Mouse (Mus musculus): ENCODE measurements around the gene Dlgap4. TPM values are rescaled to one million over a fixed set of nuclear protein-coding genes. Genes with fewer than 3 reads are reported as not detected.

The Dlgap4 gene
- polyA plus RNA-seq, 1 experiment from 2014 or later: 78.6 TPM

GRCm38 (mm10) chr2:156774738-156775454 lies 161.4 kb downstream of the Dlgap4 start, which contains the start of gene Myl9:
TSS of gene Myl9 (plus strand) at chr2:156775420.
- 2% methylated on average over 28 of the region's 28 CpGs for WGBS
- no peaks in the 10 kb centered on the region for H3K27me3 ChIP-seq (ENCODE audit: control insufficient read depth, insufficient read depth, low read length)
- ATAC-seq (ENCODE audit: low FRiP score, low TSS enrichment): peak; percentile 87

GRCm38 (mm10) chr2:156775455-156776435 lies 162.2 kb downstream of the Dlgap4 start:
- 36% methylated on average over 17 of the region's 17 CpGs for WGBS
- Histone ChIP-seq H3K9me3 (ENCODE audit: control insufficient read depth, low read length) (no peaks in the 10 kb centered on the region), H3K27me3 (ENCODE audit: control insufficient read depth, insufficient read depth, low read length) (no peaks in the 10 kb centered on the region), H3K4me2 (replicated peaks; ENCODE audit: low read depth, low read length) (peak overlapping the region; percentile 54), H3K36me3 (ENCODE audit: control insufficient read depth, insufficient read depth, low read length) (no peaks in the 10 kb centered on the region), H3K4me3 (ENCODE audit: low read length) (peak overlapping the region; percentile 42), H3K27ac (ENCODE audit: low read depth, low read length) (peak overlapping the region; percentile 76; the same call in 1 of the 2 replicates), H3K9ac (ENCODE audit: low read depth, low read length) (peak overlapping the region; percentile 58), H3K4me1 (ENCODE audit: control insufficient read depth, insufficient read depth, low read length) (peaks cover 22% of the 10 kb centered on the region)
- ATAC-seq (ENCODE audit: low FRiP score, low TSS enrichment): peak; percentile 8; the same call in 1 of the 2 replicates

More at GRCm38 (mm10) chr2:156774738-156775454, 161.4 kb downstream of the Dlgap4 start, which contains the start of gene Myl9:
- H3K36me3 ChIP-seq (ENCODE audit: control insufficient read depth, insufficient read depth, low read length): no peaks in the 10 kb centered on the region
- peak within 1 kb of the TSS; percentile 42 for H3K4me3 ChIP-seq (ENCODE audit: low read length)
- H3K4me2 ChIP-seq (replicated peaks; ENCODE audit: low read depth, low read length): peak within 1 kb of the TSS; percentile 54
- peaks cover 22% of the 10 kb centered on the region for H3K4me1 ChIP-seq (ENCODE audit: control insufficient read depth, insufficient read depth, low read length)
- H3K9me3 ChIP-seq (ENCODE audit: control insufficient read depth, low read length): no peaks in the 10 kb centered on the region
- peak within 1 kb of the TSS; percentile 76 for H3K27ac ChIP-seq (ENCODE audit: low read depth, low read length)
- H3K9ac ChIP-seq (ENCODE audit: low read depth, low read length): peak within 1 kb of the TSS; percentile 58

GRCm38 (mm10) chr2:156776907-156777306 lies 163.4 kb downstream of the Dlgap4 start:
- ATAC-seq (ENCODE audit: low FRiP score, low TSS enrichment): no peak
- Histone ChIP-seq H3K27ac (ENCODE audit: low read depth, low read length) (no peak overlapping the region), H3K9me3 (ENCODE audit: control insufficient read depth, low read length) (no peaks in the 10 kb centered on the region), H3K27me3 (ENCODE audit: control insufficient read depth, insufficient read depth, low read length) (no peaks in the 10 kb centered on the region), H3K4me2 (replicated peaks; ENCODE audit: low read depth, low read length) (no peak overlapping the region; the same call in 1 of the 2 replicates), H3K9ac (ENCODE audit: low read depth, low read length) (no peak overlapping the region), H3K4me3 (ENCODE audit: low read length) (peak overlapping the region; percentile 9; the same call in 1 of the 2 replicates), H3K36me3 (ENCODE audit: control insufficient read depth, insufficient read depth, low read length) (no peaks in the 10 kb centered on the region), H3K4me1 (ENCODE audit: control insufficient read depth, insufficient read depth, low read length) (peaks cover 22% of the 10 kb centered on the region)
- WGBS: 89% methylated on average over 2 of the region's 2 CpGs

DNA sequence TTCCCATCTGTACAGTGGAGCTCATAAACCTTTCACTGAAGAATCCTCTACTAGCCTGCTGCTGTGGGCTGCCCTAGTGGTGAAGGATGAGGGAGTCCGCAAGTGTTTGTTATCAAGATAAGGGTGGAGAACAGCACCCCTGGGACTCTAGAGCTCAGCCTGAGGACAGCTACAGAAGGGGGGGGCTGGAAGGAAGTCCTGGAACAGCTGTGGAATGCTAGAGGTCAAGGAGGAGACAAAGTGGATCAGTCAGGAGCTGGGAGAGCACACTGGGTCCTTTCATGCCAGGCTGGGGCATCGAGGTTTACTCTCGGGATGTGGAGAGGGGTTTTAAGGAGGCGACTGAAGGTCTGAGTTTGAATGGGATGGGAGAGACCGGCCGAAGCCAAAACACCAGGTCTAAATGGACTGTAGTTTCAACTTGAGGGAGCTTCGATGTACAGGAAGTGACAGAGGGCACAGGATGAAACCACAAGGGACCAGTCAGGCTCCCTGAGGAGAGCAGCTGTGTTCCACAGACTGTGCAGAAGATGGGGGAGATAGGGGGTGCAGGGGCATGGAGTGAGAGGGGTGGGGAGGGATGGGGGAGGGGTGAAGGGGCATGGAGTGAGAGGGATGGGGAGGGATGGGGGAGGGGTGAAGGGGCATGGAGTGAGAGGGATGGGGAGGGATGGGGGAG lies 164.0 kb downstream of the Dlgap4 start:
- no peaks in the 10 kb centered on the region for H3K9me3 ChIP-seq (ENCODE audit: control insufficient read depth, low read length)
- ATAC-seq (ENCODE audit: low FRiP score, low TSS enrichment): no peak
- peak overlapping the region; percentile 37; the same call in 1 of the 2 replicates for H3K9ac ChIP-seq (ENCODE audit: low read depth, low read length)
- H3K4me2 ChIP-seq (replicated peaks; ENCODE audit: low read depth, low read length): no peak overlapping the region; the same call in 1 of the 2 replicates
- 54% methylated on average over 7 of the region's 7 CpGs for WGBS
- peaks cover 22% of the 10 kb centered on the region for H3K4me1 ChIP-seq (ENCODE audit: control insufficient read depth, insufficient read depth, low read length)
- no peak overlapping the region for H3K27ac ChIP-seq (ENCODE audit: low read depth, low read length)
- H3K36me3 ChIP-seq (ENCODE audit: control insufficient read depth, insufficient read depth, low read length): no peaks in the 10 kb centered on the region
- H3K4me3 ChIP-seq (ENCODE audit: low read length): no peak overlapping the region; the same call in 1 of the 2 replicates
- no peaks in the 10 kb centered on the region for H3K27me3 ChIP-seq (ENCODE audit: control insufficient read depth, insufficient read depth, low read length)

DNA sequence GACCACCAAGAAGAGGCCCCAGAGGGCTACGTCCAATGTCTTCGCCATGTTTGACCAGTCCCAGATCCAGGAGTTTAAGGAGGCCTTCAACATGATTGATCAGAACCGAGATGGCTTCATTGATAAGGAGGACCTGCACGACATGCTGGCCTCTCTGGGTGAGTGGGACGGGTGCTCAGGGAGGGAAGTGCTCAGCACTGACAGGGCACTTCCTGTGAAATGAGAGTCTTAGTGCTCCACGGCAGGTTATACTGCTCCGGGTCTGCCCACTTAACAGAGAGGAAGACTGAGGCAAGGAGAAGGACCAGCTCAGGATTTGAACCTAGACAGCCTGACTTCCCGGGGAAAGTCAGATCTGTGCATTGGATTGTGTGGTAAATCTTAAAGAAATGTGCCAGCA lies 165.1 kb downstream of the Dlgap4 start:
- Histone ChIP-seq H3K4me3 (ENCODE audit: low read length) (no peak overlapping the region), H3K4me1 (ENCODE audit: control insufficient read depth, insufficient read depth, low read length) (peaks cover 22% of the 10 kb centered on the region), H3K9ac (ENCODE audit: low read depth, low read length) (no peak overlapping the region), H3K27ac (ENCODE audit: low read depth, low read length) (no peak overlapping the region), H3K4me2 (replicated peaks; ENCODE audit: low read depth, low read length) (no peak overlapping the region), H3K36me3 (ENCODE audit: control insufficient read depth, insufficient read depth, low read length) (no peaks in the 10 kb centered on the region), H3K9me3 (ENCODE audit: control insufficient read depth, low read length) (no peaks in the 10 kb centered on the region), H3K27me3 (ENCODE audit: control insufficient read depth, insufficient read depth, low read length) (no peaks in the 10 kb centered on the region)
- no peak for ATAC-seq (ENCODE audit: low FRiP score, low TSS enrichment)
- 75% methylated on average over 8 of the region's 8 CpGs for WGBS

DNA sequence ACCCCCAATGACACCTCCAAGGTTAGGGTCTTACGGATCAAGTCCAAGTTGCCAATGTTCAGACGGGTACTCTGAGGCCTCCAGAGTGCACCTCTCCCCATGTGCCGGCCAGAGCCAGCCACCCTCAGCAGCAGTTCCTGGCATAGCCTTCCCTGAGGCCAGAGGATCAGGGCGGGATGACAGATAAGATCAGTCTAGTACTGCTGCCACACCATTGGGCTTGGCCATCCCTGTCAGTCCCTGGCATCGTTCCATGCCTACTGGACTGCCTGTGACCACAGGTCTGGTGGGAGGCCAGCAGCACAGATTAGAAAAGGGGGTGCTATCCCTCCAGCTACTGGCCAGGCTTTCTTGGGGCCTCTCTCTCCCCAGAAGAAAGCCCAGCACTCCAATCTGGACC lies 165.5 kb downstream of the Dlgap4 start:
- H3K9ac ChIP-seq (ENCODE audit: low read depth, low read length): no peak overlapping the region
- H3K27ac ChIP-seq (ENCODE audit: low read depth, low read length): no peak overlapping the region
- H3K27me3 ChIP-seq (ENCODE audit: control insufficient read depth, insufficient read depth, low read length): no peaks in the 10 kb centered on the region
- H3K4me2 ChIP-seq (replicated peaks; ENCODE audit: low read depth, low read length): no peak overlapping the region
- 70% methylated on average over 5 of the region's 5 CpGs for WGBS
- H3K36me3 ChIP-seq (ENCODE audit: control insufficient read depth, insufficient read depth, low read length): no peaks in the 10 kb centered on the region
- peaks cover 20% of the 10 kb centered on the region for H3K4me1 ChIP-seq (ENCODE audit: control insufficient read depth, insufficient read depth, low read length)
- no peak for ATAC-seq (ENCODE audit: low FRiP score, low TSS enrichment)
- no peaks in the 10 kb centered on the region for H3K9me3 ChIP-seq (ENCODE audit: control insufficient read depth, low read length)
- H3K4me3 ChIP-seq (ENCODE audit: low read length): no peak overlapping the region

DNA sequence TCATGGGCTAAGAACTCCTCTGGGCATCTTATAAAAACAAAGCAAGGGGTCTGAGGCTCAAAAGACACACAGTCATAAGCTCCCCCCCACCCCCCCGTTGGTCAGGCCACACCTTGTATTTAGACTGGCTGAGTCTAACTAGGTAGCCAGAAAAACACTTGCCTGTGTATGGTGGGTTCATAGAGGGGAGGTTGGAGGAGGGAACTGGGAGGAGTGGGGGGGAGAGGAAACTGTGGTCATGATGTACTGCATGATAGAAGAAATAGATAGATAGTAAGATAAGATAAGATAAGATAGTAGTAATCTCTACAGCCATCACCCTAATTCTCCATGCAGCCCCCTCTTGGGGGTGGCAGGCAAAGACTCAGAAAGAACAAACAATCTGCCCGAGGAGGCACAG lies 166.0 kb downstream of the Dlgap4 start:
- Histone ChIP-seq H3K36me3 (ENCODE audit: control insufficient read depth, insufficient read depth, low read length) (no peaks in the 10 kb centered on the region), H3K27ac (ENCODE audit: low read depth, low read length) (no peak overlapping the region), H3K4me1 (ENCODE audit: control insufficient read depth, insufficient read depth, low read length) (peaks cover 15% of the 10 kb centered on the region), H3K27me3 (ENCODE audit: control insufficient read depth, insufficient read depth, low read length) (no peaks in the 10 kb centered on the region), H3K4me3 (ENCODE audit: low read length) (no peak overlapping the region), H3K9me3 (ENCODE audit: control insufficient read depth, low read length) (no peaks in the 10 kb centered on the region), H3K4me2 (replicated peaks; ENCODE audit: low read depth, low read length) (no peak overlapping the region), H3K9ac (ENCODE audit: low read depth, low read length) (no peak overlapping the region)
- 57% methylated on average over 2 of the region's 2 CpGs for WGBS
- ATAC-seq (ENCODE audit: low FRiP score, low TSS enrichment): no peak

DNA sequence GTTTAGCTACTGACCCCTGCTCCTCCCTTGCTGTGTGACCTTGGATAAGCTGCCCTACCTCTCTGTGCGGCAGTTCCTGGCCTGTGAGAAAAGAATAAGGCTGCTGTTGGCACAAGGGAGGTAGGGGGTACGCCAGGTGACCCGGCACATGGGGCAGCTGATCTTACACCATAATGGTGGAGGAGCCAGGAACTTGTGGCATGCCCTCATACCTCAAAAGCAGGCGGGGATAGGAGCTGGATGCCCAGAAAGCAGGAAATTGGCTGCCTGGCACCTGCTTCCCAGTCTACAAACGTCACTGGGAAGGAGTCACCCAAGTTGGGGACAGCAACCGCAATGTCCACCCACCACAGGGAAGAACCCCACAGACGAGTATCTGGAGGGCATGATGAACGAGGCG lies 166.6 kb downstream of the Dlgap4 start:
- ATAC-seq (ENCODE audit: low FRiP score, low TSS enrichment): no peak
- no peak overlapping the region for H3K4me3 ChIP-seq (ENCODE audit: low read length)
- H3K9me3 ChIP-seq (ENCODE audit: control insufficient read depth, low read length): no peaks in the 10 kb centered on the region
- no peaks in the 10 kb centered on the region for H3K36me3 ChIP-seq (ENCODE audit: control insufficient read depth, insufficient read depth, low read length)
- no peak overlapping the region for H3K9ac ChIP-seq (ENCODE audit: low read depth, low read length)
- 75% methylated on average over 9 of the region's 9 CpGs for WGBS
- H3K27ac ChIP-seq (ENCODE audit: low read depth, low read length): no peak overlapping the region
- no peak overlapping the region for H3K4me2 ChIP-seq (replicated peaks; ENCODE audit: low read depth, low read length)
- no peaks in the 10 kb centered on the region for H3K27me3 ChIP-seq (ENCODE audit: control insufficient read depth, insufficient read depth, low read length)
- peaks cover 10% of the 10 kb centered on the region for H3K4me1 ChIP-seq (ENCODE audit: control insufficient read depth, insufficient read depth, low read length)
